Mouse (Mus musculus): ENCODE measurements around the gene Dlst. TPM values are rescaled to one million over a fixed set of nuclear protein-coding genes. Genes with fewer than 3 reads are reported as not detected.

Dlst gene
- total RNA-seq, 2 experiments from 2014 or later, result 681 to 829 TPM

GRCm38 (mm10) chr12:85145630-85146029 is 35.0 kb downstream of the Dlst start:
- DNase-seq, result peak; percentile 57 to 66
- intact Hi-C loops (cut with DNase I), result loop anchor here (2.0 to 10.0 kb wide), 2 partner anchors 23 to 349 kb away; no protein-coding TSS in a partner anchor

DNA sequence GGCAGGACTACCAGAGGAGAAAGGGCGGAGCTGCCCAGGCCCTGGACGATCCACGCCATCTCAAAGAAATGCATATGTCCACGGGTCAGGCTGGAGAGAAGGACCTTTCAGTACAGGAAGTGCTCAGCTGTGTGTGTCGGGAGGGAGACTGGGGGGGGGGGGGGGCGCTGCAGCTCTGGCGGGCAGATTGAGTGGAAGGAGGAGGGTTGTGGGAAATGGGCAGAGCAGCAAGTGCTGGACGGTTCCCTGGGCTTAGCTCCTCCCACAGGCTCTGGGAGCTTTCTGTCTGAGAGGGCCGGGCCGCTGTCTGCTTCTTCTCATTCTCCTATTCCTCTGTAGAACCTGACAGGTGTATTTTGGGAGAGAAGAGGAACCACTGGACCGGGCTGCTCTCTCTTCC is 35.7 kb downstream of the Dlst start:
- no peak for DNase-seq
- intact Hi-C loops (cut with DNase I), result loop anchor here (2.0 to 10.0 kb wide), 2 partner anchors 22 to 348 kb away; no protein-coding TSS in a partner anchor

- intact Hi-C loops (cut with DNase I), result loop anchor here (2.0 to 10.0 kb wide), 2 partner anchors 22 to 348 kb away; no protein-coding TSS in a partner anchor
- DNase-seq, result no peak
These were observed 36.2 kb downstream of the Dlst start for GRCm38 (mm10) chr12:85146881-85147280.

GRCm38 (mm10) chr12:85150321-85151001 is 39.8 kb downstream of the Dlst start:
- intact Hi-C loops (cut with DNase I), result no loop called here
- DNase-seq, result no peak

- DNase-seq, result peak; percentile 38 to 47
- intact Hi-C loops (cut with DNase I), result no loop called here
These were observed 40.6 kb downstream of the Dlst start, which contains the start of gene Rps6kl1 for GRCm38 (mm10) chr12:85151002-85151774. TSS of gene Rps6kl1 (minus strand) at chr12:85151264.

DNA sequence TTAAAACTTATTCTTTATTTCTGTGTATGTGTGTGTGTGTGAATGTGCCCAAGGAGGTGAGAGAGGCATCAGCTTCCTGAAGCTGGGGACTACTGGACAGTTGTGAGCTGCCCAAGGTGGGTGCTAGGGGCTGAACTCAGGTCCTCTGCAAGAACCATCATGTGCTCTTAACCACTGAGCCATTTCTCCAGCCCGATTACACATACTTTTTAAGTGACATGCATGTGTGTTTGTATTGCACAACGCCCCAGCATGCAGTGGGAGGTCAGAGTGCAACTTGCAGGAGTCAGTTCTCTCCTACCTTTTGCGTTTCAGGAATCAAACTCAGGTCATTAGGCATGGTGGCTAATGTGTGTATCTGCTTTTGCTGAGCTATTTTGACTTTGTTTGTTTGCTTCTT is 42.4 kb downstream of the Dlst start:
- no peak for DNase-seq
- intact Hi-C loops (cut with DNase I), result no loop called here

- intact Hi-C loops (cut with DNase I), result no loop called here
- no peak for DNase-seq
These were observed 45.7 kb downstream of the Dlst start for GRCm38 (mm10) chr12:85156324-85156723.

- no peak for DNase-seq
- intact Hi-C loops (cut with DNase I), result no loop called here
These were observed 47.3 kb downstream of the Dlst start for GRCm38 (mm10) chr12:85157797-85158460.

- DNase-seq, result no peak
- intact Hi-C loops (cut with DNase I), result no loop called here
These were observed 48.2 kb downstream of the Dlst start for GRCm38 (mm10) chr12:85158801-85159200.

DNA sequence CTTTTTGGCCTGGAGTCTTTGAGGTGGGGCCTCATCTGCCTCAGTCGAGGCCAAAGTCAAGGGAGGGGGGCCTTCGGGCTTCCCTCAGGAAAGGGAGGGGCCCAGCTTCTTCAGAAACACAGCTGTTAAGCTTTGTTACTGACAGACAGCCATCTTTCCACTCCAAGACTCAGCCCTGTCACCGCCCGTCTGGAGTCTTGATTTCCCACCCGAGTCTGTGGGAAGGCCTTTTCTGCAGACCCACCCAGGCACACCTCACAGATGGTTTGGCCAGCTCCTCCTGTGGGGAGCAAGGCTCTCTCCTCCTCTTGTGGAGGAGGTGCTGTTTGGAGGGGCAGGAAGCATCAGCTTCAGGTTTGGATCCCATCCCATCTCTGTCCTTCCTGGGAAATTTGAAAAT is 49.0 kb downstream of the Dlst start:
- DNase-seq, result peak; percentile 46 to 72
- intact Hi-C loops (cut with DNase I), result no loop called here

DNA sequence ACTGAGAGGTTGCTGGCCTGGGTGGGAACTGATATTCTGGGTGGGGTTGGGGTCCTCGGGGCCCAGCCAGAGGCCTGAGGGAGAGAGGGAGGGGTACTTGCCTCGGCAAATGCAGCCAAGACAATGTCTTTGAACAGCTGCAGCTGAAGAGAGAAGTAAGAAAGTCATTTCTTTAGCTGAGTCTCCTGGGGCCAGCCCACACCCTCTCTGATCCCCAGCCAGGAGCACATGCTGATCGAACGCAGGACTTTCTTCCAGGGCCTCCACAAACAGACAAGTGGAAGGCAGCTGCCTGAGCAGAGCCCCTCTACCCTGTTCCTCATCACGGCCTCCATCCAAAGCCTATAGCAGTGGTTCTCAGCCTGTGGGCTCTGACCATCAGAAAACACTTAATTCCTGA is 54.4 kb downstream of the Dlst start:
- DNase-seq, result peak; percentile 55 to 64
- intact Hi-C loops (cut with DNase I), result no loop called here

DNA sequence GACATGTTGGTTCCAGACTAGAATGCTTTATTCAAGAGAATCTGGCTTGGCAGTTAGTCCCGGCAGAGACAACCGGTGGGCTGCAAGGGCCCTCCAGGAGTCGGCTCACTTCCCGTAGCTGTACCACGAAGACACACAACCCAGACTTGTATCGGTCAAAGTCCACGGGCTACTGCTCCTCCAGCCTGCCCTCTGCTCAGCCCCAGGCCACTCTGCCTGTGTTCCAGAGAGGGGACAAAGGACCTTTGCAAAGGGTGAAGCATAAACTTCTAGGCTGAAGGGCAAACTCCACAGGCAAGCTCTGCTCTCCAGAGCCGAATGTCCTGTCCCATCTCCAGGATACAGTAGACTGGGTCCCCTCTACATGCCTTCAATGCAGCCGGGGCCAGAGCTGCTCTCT is 56.0 kb downstream of the Dlst start:
- no peak for DNase-seq
- intact Hi-C loops (cut with DNase I), result no loop called here

DNA sequence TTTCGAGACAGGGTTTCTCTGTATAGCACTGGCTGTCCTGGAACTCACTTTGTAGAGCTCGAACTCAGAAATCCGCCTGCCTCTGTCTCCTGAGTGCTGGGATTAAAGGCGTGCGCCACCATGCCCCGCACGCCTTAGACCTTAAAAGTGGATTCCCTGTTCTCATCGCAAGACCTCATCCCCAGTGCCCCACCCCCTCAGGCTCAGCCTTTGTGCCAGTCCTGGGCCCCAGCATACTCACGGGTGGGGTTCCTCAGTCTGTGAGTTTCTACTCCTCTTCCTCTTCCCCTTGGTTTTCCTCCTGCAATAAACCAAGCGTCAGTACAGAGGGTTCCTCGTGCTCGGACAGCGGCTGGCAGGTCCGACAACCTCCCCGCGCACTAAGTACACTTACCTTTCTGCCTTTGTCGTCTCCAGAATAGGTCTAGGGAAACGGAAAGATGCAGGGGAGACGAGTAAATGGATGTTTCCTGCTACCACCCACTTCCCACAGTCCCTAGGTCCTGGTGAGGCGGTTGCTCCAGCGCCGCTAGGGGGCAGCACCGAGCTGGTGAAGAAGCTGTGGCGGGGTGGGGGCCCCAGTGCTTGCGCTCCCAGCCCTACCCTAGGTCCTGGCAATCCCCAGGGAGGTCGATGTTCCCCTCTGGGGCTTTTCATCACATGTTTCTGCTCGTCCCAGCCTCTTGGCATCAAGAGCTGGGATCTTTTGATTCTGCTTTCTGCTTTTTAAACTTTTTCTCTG is 58.7 kb downstream of the Dlst start:
- peak; percentile 89 to 94 for DNase-seq
- intact Hi-C loops (cut with DNase I), result loop anchor here (1.0 to 2.0 kb wide), 2 partner anchors 22 to 136 kb away; no protein-coding TSS in a partner anchor

DNA sequence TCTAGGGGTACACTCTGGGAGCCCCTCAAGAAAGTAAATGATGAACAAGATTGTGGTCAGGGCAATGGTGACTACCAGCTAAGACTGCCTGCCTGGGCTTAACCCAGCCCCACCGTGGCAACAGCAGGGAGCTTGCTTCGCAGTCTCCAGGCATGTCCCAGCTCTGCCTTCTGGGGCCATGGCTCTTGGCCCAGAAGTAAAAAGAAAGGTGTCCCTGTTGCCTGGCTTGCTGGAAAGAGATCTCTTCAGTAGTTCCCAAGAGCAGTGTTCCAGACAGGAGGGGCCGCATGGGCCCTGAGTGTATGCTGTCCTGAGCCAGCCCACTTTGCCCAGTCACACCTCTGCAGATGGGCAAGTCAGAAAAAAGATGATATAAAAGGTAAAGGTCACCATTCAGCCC is 59.2 kb downstream of the Dlst start:
- DNase-seq, result no peak
- intact Hi-C loops (cut with DNase I), result loop anchor here (1.0 to 5.0 kb wide), 4 partner anchors 23 to 135 kb away; partner anchors contain the start of genes Acyp1, Eif2b2 and Zc2hc1c

DNA sequence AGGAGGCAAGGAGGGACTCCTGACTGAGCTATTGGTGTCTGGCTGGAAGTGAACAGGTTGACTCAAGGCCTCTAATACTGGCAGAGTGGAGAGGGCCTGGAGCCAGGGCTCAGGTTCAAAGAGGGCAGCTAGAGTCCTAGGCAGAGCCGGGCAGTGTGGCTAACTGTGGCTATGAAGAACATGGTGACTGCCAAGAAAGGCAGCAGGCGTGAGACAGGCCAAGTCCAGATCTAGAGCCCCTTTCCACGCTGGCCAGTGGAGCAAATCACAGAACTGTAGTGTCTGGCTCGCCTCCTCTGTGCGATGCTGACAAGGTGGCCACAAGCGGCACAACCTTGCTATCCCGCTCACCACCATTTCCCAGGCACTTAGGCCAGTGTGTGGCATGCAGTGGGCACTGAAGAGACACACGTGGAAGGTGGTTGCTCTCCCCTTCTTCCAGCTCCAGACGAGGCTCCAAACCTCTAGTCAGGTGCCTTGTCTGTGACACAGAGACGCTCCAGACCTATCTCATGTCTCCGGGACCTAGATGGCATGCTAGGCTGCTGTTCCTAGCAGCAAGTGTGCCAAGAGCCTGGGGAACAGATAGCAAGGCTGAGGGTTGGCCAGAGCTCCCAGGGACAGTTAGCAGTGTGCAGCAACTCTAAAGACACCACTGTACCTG is 59.8 kb downstream of the Dlst start:
- DNase-seq, result peak in 1 of 2 experiments; percentile 52
- intact Hi-C loops (cut with DNase I), result loop anchor here (2.0 to 5.0 kb wide), 2 partner anchors 48 to 117 kb away; partner anchors contain the start of genes Acyp1, Eif2b2 and Zc2hc1c

GRCm38 (mm10) chr12:85170948-85171307 is 60.3 kb downstream of the Dlst start:
- no peak for DNase-seq
- intact Hi-C loops (cut with DNase I), result loop anchor here (2.0 to 5.0 kb wide), 2 partner anchors 48 to 116 kb away; partner anchors contain the start of genes Acyp1, Eif2b2 and Zc2hc1c

GRCm38 (mm10) chr12:85174016-85174415 is 63.4 kb downstream of the Dlst start:
- DNase-seq, result no peak
- intact Hi-C loops (cut with DNase I), result loop anchor here (5.0 kb wide), 1 partner anchor 113 kb away; the partner anchor contains the start of genes Acyp1 and Zc2hc1c

DNA sequence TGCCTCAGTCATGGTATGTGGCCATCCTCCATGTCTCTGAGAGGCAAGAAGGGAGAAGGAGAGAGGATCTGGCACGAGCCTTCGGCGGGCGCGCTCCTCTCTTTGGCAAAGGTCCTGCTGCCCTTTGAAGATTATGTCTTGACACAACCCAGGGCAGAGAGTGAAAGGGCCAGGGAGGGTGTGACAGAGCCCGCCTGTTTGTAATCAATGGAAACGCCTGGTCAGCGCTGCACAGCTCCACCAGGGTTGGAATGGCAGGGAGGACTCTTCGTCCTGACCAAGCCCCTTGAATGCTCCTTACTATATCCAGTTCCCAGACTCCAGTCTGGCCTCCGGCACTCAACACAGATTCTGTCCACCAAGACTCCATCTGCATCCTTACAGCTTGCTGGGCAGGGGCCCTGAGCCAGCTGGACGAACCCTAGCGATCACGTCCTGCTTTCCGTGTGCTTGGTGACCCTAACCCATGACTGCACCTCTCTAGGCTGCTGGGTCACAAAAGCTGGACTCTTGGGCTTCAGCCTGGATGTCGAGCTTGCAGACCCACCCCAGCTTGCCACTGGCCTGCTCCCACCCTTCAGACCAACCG is 64.5 kb downstream of the Dlst start:
- intact Hi-C loops (cut with DNase I), result no loop called here
- DNase-seq, result no peak

All from heart, postnatal 36 days (tissue).